Mouse (Mus musculus): Measurements from ENCODE around the gene Efemp2. TPM values are rescaled to one million over a fixed set of nuclear protein-coding genes. Genes with fewer than 3 reads are reported as not detected.

Efemp2 gene
- 75.8 and 80.6 TPM in 2 replicates for polyA plus RNA-seq (2016; fragmentation: Nextera tagmentation; extraction: Ambion mirVana)

DNA sequence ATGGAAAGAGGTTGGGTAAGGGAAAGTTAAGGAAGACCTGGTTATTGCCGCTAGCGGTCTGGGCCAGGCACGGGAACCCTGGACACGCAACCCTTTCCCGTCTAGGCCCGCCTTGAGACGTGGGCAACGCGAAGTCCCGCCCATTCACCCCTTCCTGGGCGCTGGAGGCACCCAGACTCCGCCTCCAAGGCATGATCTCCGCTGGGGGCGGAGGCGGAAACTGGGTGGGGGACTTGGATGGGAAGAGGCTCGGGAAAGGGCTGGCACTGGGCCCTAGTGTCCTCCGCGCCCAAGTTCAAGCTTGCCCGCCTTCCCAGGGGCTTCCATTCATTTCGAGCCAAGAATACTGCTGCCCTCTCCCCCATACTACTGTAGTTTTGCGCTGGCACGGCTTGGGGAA is at the start of gene Efemp2:
Gene Efemp2, plus strand, starts transcription at position 235 of the 400 bp plus-strand sequence.
- Histone ChIP-seq H3K27me3 (replicated peaks; ENCODE audit: low read depth, poor library complexity, severe bottlenecking) (no peaks in the 10 kb centered on the region), H3K9me3 (no peaks in the 10 kb centered on the region), H3K27ac (replicated peaks) (peak within 1 kb of the TSS; percentile 95), H3K36me3 (replicated peaks) (peaks cover 29% of the 10 kb centered on the region), H3K4me3 (peak within 1 kb of the TSS; percentile 81), H3K4me1 (peaks cover 32% of the 10 kb centered on the region)
- peak; percentile 84 for DNase-seq (ENCODE audit: low spot score)
- 2% methylated on average over 22 of the region's 22 CpGs for WGBS

DNA sequence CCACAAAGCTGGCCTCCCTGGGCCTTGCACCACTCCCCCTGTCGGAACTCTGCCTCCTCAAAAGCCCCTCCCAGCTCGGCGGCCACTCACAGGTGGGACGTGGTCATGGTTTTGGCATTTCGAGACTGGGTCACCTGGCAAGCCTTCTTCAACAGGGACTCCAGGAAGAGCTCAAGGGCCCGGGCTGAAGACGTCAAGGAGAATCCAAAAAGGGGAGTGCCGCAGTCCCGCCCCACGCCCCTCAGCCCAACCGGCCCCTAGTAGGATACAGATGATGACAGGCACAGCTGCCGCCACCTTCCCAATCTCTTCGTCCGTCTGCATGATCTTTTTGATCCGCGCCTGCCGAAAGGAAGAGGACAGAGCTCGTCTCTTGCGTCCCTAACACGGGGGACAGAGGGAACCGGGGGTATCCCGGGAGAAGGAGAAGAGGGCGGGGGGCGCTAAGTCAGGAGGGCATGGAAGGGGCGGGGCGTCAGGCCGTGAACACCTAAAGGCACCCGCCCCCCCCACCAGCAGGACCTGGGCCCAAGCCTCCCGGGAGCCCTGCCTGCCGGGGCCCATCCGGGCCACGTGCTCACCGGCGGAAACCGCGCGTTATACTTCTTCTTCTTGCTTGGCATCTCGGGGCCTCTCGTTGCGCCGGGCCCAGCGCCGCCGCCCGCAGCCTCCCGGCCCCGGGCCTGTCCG is 49.5 kb upstream of the Efemp2 start:
- under 1% methylated on average over 48 of the region's 48 CpGs for WGBS
- DNase-seq (ENCODE audit: low spot score): no peak
- Histone ChIP-seq H3K4me1 (peaks cover 38% of the 10 kb centered on the region), H3K9me3 (no peaks in the 10 kb centered on the region), H3K4me3 (peak overlapping the region; percentile 89), H3K36me3 (replicated peaks) (peaks cover 74% of the 10 kb centered on the region), H3K27ac (replicated peaks) (peak overlapping the region; percentile 97), H3K27me3 (replicated peaks; ENCODE audit: low read depth, poor library complexity, severe bottlenecking) (no peaks in the 10 kb centered on the region)

DNA sequence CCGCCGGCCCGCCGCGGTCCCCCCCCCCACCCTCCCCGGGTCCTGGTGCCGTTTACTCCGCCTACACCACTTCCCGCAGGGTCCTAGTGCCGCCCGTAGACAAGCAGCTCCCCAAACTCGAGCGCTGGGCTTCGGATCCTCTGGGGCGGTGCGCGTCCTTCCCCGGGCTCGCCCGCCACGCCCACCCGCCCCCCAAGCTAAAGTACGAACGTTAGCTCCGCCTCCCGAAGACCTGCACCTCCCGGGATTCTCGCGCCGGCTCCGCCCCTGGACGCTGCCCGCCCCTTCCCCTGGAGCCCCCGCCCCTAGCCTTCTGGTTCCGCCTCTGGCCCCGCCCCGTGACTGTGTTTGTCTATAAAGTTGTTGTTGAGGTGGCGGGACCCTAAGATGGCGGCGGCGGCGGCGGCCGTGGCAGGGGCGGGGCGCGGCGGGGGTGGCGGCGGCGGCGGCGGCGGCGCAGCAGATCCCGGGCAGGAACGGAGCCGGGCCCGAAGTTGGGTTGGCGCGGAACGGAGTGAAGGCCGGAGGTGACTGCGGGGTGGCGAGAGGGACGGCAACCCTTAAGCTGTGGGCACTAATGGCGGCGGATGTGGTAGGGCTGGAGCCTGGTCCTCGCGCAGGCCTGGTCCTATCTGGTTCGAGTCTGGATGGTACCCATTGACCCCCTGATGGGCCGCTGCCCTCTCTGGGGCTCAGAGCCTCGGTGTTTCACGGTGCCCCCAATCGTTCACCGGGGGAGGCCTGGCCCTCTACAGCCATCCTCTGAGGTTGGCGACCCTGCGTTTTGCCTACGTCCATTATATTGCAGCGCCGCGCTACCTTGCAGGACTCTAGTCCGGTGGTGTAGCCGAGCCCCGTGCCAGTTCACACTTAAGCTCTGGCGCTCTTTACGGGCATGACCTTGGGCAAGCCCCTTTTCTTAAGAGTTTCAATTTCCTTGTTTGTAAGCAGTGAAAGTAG is 48.7 kb upstream of the Efemp2 start, which contains the start of the genes Drap1 and AI837181:
Gene Drap1, minus strand, starts transcription at position 198 of the 960 bp plus-strand sequence.
Gene AI837181, plus strand, starts transcription at position 363 of the 960 bp plus-strand sequence.
- Histone ChIP-seq H3K9me3 (no peaks in the 10 kb centered on the region), H3K27me3 (replicated peaks; ENCODE audit: low read depth, poor library complexity, severe bottlenecking) (no peaks in the 10 kb centered on the region), H3K4me1 (peaks cover 38% of the 10 kb centered on the region), H3K4me3 (peak within 1 kb of the TSS; percentile 89), H3K27ac (replicated peaks) (peak within 1 kb of the TSS; percentile 97), H3K36me3 (replicated peaks) (peaks cover 67% of the 10 kb centered on the region)
- WGBS: under 1% methylated on average over 76 of the region's 87 CpGs
- peak; percentile 99 for DNase-seq (ENCODE audit: low spot score)

DNA sequence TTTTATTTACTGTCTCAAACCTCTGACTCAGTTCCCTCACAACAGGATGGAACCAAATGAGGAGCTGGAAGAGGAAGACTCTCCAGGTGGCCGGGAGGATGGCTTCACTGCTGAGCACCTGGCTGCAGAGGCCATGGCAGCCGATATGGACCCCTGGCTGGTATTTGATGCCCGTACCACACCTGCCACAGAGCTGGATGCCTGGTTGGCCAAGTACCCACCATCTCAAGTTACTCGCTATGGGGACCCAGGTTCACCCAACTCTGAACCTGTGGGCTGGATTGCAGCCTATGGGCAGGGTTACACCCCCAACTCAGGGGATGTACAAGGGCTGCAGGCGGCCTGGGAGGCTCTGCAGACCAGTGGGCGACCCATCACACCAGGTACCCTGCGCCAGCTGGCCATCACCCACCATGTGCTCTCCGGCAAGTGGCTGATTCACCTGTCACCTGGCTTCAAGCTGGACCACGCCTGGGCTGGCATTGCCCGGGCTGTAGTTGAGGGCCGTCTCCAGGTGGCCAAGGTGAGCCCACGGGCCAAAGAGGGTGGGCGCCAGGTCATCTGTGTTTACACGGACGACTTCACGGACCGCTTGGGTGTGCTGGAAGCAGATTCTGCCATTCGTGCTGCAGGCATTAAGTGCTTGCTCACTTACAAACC is 47.7 kb upstream of the Efemp2 start:
- peak overlapping the region; percentile 97 for H3K27ac ChIP-seq (replicated peaks)
- H3K36me3 ChIP-seq (replicated peaks): peaks cover 58% of the 10 kb centered on the region
- H3K27me3 ChIP-seq (replicated peaks; ENCODE audit: low read depth, poor library complexity, severe bottlenecking): no peaks in the 10 kb centered on the region
- H3K4me1 ChIP-seq: peaks cover 38% of the 10 kb centered on the region
- WGBS: 92% methylated on average over 18 of the region's 18 CpGs
- no peaks in the 10 kb centered on the region for H3K9me3 ChIP-seq
- H3K4me3 ChIP-seq: peak overlapping the region; percentile 89
- DNase-seq (ENCODE audit: low spot score): no peak

DNA sequence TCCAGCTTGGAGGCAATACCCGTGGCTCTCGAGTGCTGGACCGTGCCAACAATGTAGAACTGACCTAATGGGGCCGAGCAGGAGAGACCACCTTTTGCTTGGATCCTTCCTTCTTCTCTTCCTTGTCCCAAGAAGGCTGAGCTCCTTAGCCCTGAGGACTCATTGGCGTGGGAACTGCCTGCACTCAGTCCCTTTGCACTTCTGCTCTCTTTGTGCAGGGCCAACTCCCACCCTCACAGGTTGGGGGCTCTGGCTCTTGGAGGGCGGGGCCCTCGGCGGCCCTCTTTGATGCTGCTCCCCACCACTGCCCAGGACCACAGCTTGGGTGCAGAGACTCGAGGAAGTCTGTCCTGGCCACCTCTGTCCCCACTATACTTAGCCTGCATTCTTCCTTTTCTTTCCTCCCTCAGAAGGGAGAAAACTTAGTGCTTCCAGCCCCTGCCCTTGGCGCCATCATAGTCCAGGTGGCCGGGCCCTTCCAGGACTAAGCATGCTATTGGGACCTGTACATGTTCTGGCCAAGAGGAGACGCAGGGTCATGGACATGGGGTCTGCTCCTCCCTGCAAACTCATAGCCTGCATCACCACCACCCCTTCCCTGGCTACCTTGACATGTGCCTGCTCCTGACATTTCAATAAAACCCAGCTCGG is 47.0 kb upstream of the Efemp2 start:
- peaks cover 43% of the 10 kb centered on the region for H3K4me1 ChIP-seq
- H3K27me3 ChIP-seq (replicated peaks; ENCODE audit: low read depth, poor library complexity, severe bottlenecking): no peaks in the 10 kb centered on the region
- 92% methylated on average over 13 of the region's 13 CpGs for WGBS
- peak overlapping the region; percentile 89; the same call in 1 of the 2 replicates for H3K4me3 ChIP-seq
- H3K9me3 ChIP-seq: no peaks in the 10 kb centered on the region
- DNase-seq (ENCODE audit: low spot score): no peak
- H3K36me3 ChIP-seq (replicated peaks): peaks cover 50% of the 10 kb centered on the region
- H3K27ac ChIP-seq (replicated peaks): peak overlapping the region; percentile 97; the same call in 1 of the 2 replicates

DNA sequence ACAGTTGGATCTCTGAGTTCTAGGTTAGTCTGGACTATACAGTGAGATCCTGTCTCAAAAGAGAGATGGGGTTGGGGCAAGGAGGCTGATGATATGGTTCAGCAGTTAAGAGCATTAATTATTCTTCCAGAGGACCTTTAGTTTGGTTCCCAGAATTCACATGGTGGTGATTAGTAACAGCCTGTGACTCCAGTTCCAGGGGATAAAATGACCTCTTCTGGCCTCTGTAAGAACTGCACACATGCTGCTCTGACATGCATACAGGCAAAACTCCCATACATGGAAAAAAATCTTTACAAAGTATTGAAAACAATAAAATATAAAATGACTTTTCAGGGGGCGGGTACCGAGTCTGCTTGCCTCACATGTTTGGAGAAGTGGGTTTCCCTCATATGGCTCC is 45.7 kb upstream of the Efemp2 start:
- DNase-seq (ENCODE audit: low spot score): no peak
- Histone ChIP-seq H3K27me3 (replicated peaks; ENCODE audit: low read depth, poor library complexity, severe bottlenecking) (no peaks in the 10 kb centered on the region), H3K9me3 (no peaks in the 10 kb centered on the region), H3K27ac (replicated peaks) (no peak overlapping the region), H3K36me3 (replicated peaks) (peaks cover 37% of the 10 kb centered on the region), H3K4me1 (peaks cover 41% of the 10 kb centered on the region), H3K4me3 (no peak overlapping the region)
- 90% methylated on average over 2 of the region's 2 CpGs for WGBS

DNA sequence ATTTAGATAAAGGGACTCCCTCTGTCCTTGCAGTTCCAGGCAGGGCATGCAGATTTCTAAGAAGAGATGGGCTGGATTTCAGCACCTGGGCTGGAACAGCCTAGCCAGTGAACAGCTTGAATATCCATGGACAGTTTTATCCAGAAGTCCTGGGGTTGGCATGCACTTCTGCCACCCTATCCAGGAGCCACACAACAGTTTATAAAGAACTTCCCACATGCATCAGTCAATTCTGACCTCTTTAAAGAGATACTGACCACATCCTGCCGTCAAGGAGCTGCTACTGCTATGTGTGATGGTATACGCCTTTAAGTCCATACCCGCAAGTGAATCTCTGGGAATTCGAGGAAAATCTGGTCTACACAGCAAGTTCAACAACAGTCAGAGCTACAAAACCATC is 44.5 kb upstream of the Efemp2 start:
- peaks cover 31% of the 10 kb centered on the region for H3K36me3 ChIP-seq (replicated peaks)
- no peaks in the 10 kb centered on the region for H3K9me3 ChIP-seq
- no peak for DNase-seq (ENCODE audit: low spot score)
- no peak overlapping the region for H3K27ac ChIP-seq (replicated peaks)
- WGBS: 87% methylated on average over 4 of the region's 4 CpGs
- H3K4me1 ChIP-seq: peaks cover 41% of the 10 kb centered on the region
- no peak overlapping the region for H3K4me3 ChIP-seq
- H3K27me3 ChIP-seq (replicated peaks; ENCODE audit: low read depth, poor library complexity, severe bottlenecking): no peaks in the 10 kb centered on the region

DNA sequence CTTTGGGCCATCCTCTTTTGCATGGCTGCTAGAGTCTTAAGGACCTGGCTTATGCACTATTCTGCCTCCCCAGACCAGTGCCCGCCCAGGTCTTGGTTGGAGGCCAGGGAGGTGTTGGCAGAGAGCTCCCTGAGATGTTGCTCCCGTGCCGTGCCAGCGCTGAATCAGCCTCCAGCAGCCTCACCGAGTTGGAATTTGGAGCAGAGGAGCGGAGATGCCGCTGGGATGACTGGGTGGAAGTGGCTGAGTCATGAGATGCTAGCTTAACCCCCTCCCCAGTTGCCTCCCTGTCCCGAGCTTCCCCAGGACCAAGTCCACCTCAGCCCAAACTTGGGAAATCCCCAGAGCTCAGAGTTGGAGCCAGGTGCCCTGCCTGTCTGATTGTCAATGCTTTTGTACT is 43.9 kb upstream of the Efemp2 start:
- 73% methylated on average over 8 of the region's 8 CpGs for whole genome bisulfite sequencing
- no peak overlapping the region for H3K4me3 ChIP-seq
- H3K27ac ChIP-seq (replicated peaks): no peak overlapping the region
- H3K27me3 ChIP-seq (replicated peaks; ENCODE audit: low read depth, poor library complexity, severe bottlenecking): no peaks in the 10 kb centered on the region
- peaks cover 47% of the 10 kb centered on the region for H3K4me1 ChIP-seq
- peaks cover 31% of the 10 kb centered on the region for H3K36me3 ChIP-seq (replicated peaks)
- no peak for DNase-seq (ENCODE audit: low spot score)
- no peaks in the 10 kb centered on the region for H3K9me3 ChIP-seq

DNA sequence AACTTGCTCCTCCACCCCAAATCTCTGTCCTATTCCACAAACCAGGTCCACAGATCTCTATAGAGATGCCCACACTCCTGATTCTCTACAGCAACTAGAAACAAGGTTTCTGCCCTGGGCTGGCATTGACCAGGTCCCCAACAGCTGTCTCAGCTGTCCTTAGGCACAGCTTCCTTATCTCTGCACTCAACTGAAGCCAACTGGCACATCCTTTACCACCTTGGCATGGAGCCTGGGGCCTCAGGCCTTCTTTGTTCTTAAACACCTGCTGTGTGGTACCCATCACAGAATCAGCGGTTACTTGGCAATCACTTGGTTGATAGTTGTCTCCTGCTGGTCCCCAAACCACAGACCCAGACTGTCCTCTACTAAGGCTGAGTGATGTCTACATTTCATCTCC is 43.3 kb upstream of the Efemp2 start:
- DNase-seq (ENCODE audit: low spot score): no peak
- WGBS: 89% methylated on average over 1 of the region's 1 CpGs
- Histone ChIP-seq H3K4me3 (no peak overlapping the region), H3K27me3 (replicated peaks; ENCODE audit: low read depth, poor library complexity, severe bottlenecking) (no peaks in the 10 kb centered on the region), H3K36me3 (replicated peaks) (peaks cover 31% of the 10 kb centered on the region), H3K4me1 (peaks cover 49% of the 10 kb centered on the region), H3K9me3 (no peaks in the 10 kb centered on the region), H3K27ac (replicated peaks) (no peak overlapping the region)

DNA sequence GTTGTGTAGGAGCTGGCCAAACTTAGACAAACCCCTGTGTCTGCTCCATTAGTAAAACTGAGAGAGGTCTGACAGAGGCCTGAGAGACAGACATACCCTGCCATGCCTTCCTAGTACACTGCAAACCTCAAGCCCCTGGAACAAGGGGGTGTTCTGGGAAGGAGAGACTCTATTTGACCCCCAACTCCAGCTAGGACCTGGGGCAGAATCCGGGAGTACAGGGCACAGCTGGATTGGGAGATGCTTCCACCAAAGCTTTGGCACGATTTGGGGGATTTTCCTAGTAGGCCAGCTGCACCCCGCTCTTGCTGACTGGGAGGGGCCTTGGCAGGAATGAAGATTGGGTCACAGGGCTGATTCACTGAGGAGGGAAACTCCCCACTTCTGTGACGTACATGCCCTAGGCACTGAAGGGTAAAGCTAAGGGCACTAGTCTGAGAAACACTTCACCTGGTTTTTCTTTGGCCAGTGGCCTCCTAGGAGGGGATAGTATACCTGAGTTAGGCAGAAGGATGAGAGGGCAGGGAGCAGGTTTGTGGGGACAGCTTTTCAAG is 41.8 kb upstream of the Efemp2 start:
- Histone ChIP-seq H3K9me3 (no peaks in the 10 kb centered on the region), H3K27ac (replicated peaks) (no peak overlapping the region), H3K4me1 (peaks cover 35% of the 10 kb centered on the region), H3K36me3 (replicated peaks) (peaks cover 20% of the 10 kb centered on the region), H3K4me3 (no peak overlapping the region), H3K27me3 (replicated peaks; ENCODE audit: low read depth, poor library complexity, severe bottlenecking) (0 out of 2 replicates have a peak, but pooled peaks cover 2% of the 10 kb centered on the region)
- no peak for DNase-seq (ENCODE audit: low spot score)
- 78% methylated on average over 4 of the region's 4 CpGs for WGBS

DNA sequence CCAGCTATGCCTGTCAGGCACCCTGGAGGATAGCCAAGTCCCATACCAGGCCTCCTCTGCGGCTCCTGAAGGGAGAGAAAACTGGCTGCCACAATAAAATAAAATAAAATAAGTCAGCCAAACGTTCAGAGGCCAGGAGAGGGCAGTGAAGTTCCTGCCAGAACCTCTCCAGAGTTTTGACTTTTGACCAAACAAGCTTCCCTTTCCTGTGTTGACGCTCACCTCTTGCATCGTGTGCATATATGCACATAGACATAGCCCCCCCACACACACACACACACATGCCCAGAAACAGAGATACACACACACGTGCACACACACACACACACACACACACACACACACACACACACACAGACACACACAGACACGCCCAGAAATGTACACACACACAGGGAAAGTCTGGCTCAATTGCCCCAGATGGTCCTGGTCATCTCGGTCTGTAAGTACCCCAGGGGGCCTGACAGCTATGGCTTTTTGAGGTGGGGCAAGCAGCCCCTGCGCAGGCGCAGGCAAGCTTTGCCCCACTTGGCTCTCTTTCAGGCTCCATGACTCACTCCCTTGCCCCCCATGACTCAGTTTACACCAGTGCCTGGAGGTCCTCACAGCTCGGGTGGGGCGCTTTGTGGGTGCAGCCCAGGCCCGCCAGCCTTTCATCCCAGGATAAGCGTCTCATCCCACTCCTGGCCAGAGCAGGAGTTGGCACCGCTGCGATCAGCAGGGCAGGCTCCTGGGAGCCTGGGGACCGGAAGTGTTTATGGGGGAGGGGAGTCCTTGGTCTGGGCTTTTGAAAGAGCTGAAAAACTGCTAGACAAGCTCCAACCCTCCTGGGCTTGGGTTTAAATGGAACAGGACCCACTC is 40.5 kb upstream of the Efemp2 start:
- Histone ChIP-seq H3K4me3 (peak overlapping the region; percentile 53), H3K27ac (replicated peaks) (peak overlapping the region; percentile 84), H3K9me3 (no peaks in the 10 kb centered on the region), H3K4me1 (peaks cover 30% of the 10 kb centered on the region), H3K27me3 (replicated peaks; ENCODE audit: low read depth, poor library complexity, severe bottlenecking) (peaks cover 7% of the 10 kb centered on the region; the same call in 1 of the 2 replicates), H3K36me3 (replicated peaks) (peaks cover 11% of the 10 kb centered on the region)
- DNase-seq (ENCODE audit: low spot score): peak; percentile 65
- 11% methylated on average over 16 of the region's 16 CpGs for WGBS

Measured in embryonic facial prominence, embryonic 10.5 days (tissue).